Mouse (Mus musculus): ENCODE measurements around the gene Gm5089.

- TF ChIP-seq POLR2A (IDR thresholded peaks at IDR 0.05; ENCODE audit: insufficient read length, low read depth), result no peak
- TF ChIP-seq E2F4 (IDR thresholded peaks at IDR 0.05; ENCODE audit: insufficient read depth), result no peak
- no peak for TF ChIP-seq MAX (IDR thresholded peaks at IDR 0.05; ENCODE audit: low read depth)
- no peak for TF ChIP-seq CEBPB (IDR thresholded peaks at IDR 0.05; ENCODE audit: insufficient read depth, poor library complexity, severe bottlenecking)
These were observed 32.9 kb upstream of the Gm5089 start for GRCm38 (mm10) chr14:122483556-122484421.
